ENCODE assay signal across 12 mouse cellular contexts in the genomic region with DNA sequence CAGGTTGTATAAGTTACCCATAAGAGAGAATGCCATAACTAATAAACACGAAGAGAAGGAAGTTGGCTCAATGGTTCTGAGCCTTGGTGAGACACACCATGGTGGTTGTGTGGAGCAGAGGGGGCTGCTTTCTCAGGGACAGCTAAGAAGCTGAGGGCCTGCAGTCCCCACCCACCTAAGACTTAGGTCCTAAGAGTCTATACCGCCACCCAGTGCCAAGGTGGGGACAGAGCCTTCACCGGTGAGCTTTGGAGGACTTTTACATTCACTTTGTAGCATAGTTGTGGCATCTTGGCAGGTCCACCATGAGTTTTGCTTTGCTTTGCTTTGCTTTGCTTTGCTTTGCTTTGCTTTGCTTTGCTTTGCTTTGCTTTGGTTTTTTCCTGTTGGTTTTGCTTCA.
DNase-seq lines count a peak whose midpoint lies in the region; ATAC-seq and TF ChIP-seq lines count a peak whose summit lies in the region.
"Had no signal": no experiment of that assay in that cellular context is flagged by ENCODE, and none has a peak within 500 bp of the region (broad histone marks: within the 10 kb centered on the region; RNA-seq: fewer than 3 reads in every experiment).

No protein-coding gene starts in this region.

- peak; percentile 45 for DNase-seq in CD4-positive, CD25-positive, alpha-beta regulatory T cell, adult 2 months (ENCODE audit: low read depth, low spot score)
- DNase-seq in liver, postnatal 0 days: peak; percentile 15
- DNase-seq in liver: no peak
- peak; percentile 35 for DNase-seq in lung, postnatal 10 days
- peak; percentile 43 to 49 for DNase-seq in thymus, postnatal 36 days
- no peak for DNase-seq in left cerebral cortex, adult 11 months (ENCODE audit: low spot score)
- DNase-seq in adrenal gland, adult 2 months: no peak
- DNase-seq: adrenal gland, postnatal 14 days; heart, adult 18-20 months; liver, embryonic 13.5 days had no signal

- peak; percentile 50 for TF ChIP-seq CTCF in liver, postnatal 0 days (IDR thresholded peaks at IDR 0.05; ENCODE audit: low read depth)

- 62% methylated on average over 3 of the region's 3 CpGs for WGBS in liver, postnatal 0 days (ENCODE audit: insufficient replicate concordance)

- H3K36me3 ChIP-seq in liver, postnatal 0 days (replicated peaks; ENCODE audit: insufficient read depth, low read length): no peaks in the 10 kb centered on the region; the same call in 1 of the 2 replicates

- H3K9ac ChIP-seq in liver, postnatal 0 days (replicated peaks): no peak overlapping the region
- H3K9ac ChIP-seq: hindbrain, embryonic 14.5 days; liver, embryonic 13.5 days had no signal

- TF ChIP-seq EP300 in liver, postnatal 0 days (IDR thresholded peaks at IDR 0.05; ENCODE audit: low read depth): no peak

- H3K9me3 ChIP-seq in liver, postnatal 0 days (ENCODE audit: low read length): no peaks in the 10 kb centered on the region
- H3K9me3 ChIP-seq: liver, embryonic 13.5 days had no signal

- no peak for ATAC-seq in CD4-positive, CD25-positive, alpha-beta regulatory T cell, adult 4 months
- no peak for ATAC-seq in liver, postnatal 0 days

- H3K27ac ChIP-seq in liver, postnatal 0 days (ENCODE audit: low read depth): no peak overlapping the region
- H3K27ac ChIP-seq: hindbrain, embryonic 14.5 days; liver, embryonic 13.5 days had no signal

- H3K27me3 ChIP-seq in liver, postnatal 0 days (ENCODE audit: insufficient read depth, low read length): no peaks in the 10 kb centered on the region
- H3K27me3 ChIP-seq: liver, embryonic 13.5 days had no signal

- H3K4me3 ChIP-seq in liver, postnatal 0 days (ENCODE audit: low read depth, low read length): no peak overlapping the region
- H3K4me3 ChIP-seq: liver, embryonic 13.5 days had no signal

- no peak overlapping the region for H3K4me2 ChIP-seq in liver, postnatal 0 days (ENCODE audit: low read depth, low read length)
- H3K4me2 ChIP-seq: hindbrain, embryonic 14.5 days; liver, embryonic 13.5 days had no signal

- H3K4me1 ChIP-seq in liver, postnatal 0 days (ENCODE audit: insufficient read depth): no peaks in the 10 kb centered on the region

Comparison
In these comparisons a context has a peak if more than half of its experiments do, and no peak if none do; other contexts are left out.
1. DNase-seq: peak in CD4-positive, CD25-positive, alpha-beta regulatory T cell, adult 2 months (single experiment), liver, postnatal 0 days (single experiment), lung, postnatal 10 days (single experiment) and thymus, postnatal 36 days (2 of 2); none in liver (single experiment), left cerebral cortex, adult 11 months (single experiment) and adrenal gland, adult 2 months (single experiment).